Mouse (Mus musculus) cerebral cortex, adult 2 months (tissue): ENCODE results near the gene Epop.

Experiments
- WGBS: fragments of 180-500 bp; shearing (Covaris S2); methylation state at CpG from one replicate; pipeline ENCODE4 v1.1.7; 2018; 5-methylcytosine and 5-hydroxymethylcytosine counted together

Epop gene

GRCm38 (mm10) chr11:97590227-97590960, 39.1 kb downstream of the Epop start:
- 39% methylated on average over 24 of the region's 24 CpGs for WGBS

- 20% methylated on average over 10 of the region's 10 CpGs for WGBS
Observed at GRCm38 (mm10) chr11:97589216-97589615, 40.3 kb downstream of the Epop start.

- 92% methylated on average over 10 of the region's 10 CpGs for WGBS
Observed at GRCm38 (mm10) chr11:97585932-97586331, 43.6 kb downstream of the Epop start.

GRCm38 (mm10) chr11:97584476-97584875, 45.0 kb downstream of the Epop start:
- 78% methylated on average over 7 of the region's 7 CpGs for WGBS

- WGBS, result 38% methylated on average over 10 of the region's 10 CpGs
Observed at GRCm38 (mm10) chr11:97579088-97579857, 50.2 kb downstream of the Epop start.

- WGBS, result 51% methylated on average over 2 of the region's 2 CpGs
Observed at GRCm38 (mm10) chr11:97578286-97578685, 51.2 kb downstream of the Epop start.
